ENCODE assay signal across 19 mouse cellular contexts in genomic region chr12:89287037-89287436, GRCm38 (mm10).
DNase-seq lines count a peak whose midpoint lies in the region; ATAC-seq and TF ChIP-seq lines count a peak whose summit lies in the region.
"Had no signal": no experiment of that assay in that cellular context is flagged by ENCODE, and none has a peak within 500 bp of the region (broad histone marks: within the 10 kb centered on the region; RNA-seq: fewer than 3 reads in every experiment).

No protein-coding gene starts in this region.

- H3K36me3 ChIP-seq in embryonic facial prominence, embryonic 11.5 days (replicated peaks; ENCODE audit: control insufficient read depth, insufficient read depth, low read depth, low read length): no peaks in the 10 kb centered on the region
- H3K36me3 ChIP-seq in limb, embryonic 14.5 days (ENCODE audit: control insufficient read depth, insufficient read depth, low read length): no peaks in the 10 kb centered on the region
- H3K36me3 ChIP-seq: midbrain, embryonic 15.5 days had no signal

- ATAC-seq in embryonic facial prominence, embryonic 11.5 days (replicated peaks; ENCODE audit: insufficient number of reproducible peaks, low FRiP score, low TSS enrichment, low read depth): no peak
- ATAC-seq in limb, embryonic 14.5 days (ENCODE audit: low FRiP score, low read depth): no peak; the same call in 1 of the 2 replicates
- ATAC-seq in activated CD4-positive, CD25-positive, alpha-beta regulatory T cell, adult 4 months: no peak
- ATAC-seq in CD4-positive, CD25-positive, alpha-beta regulatory T cell, adult 4 months: no peak
- ATAC-seq: hindbrain, embryonic 16.5 days; liver, postnatal 0 days; midbrain, embryonic 15.5 days had no signal

- peak overlapping the region; percentile 43; the same call in 1 of the 2 replicates for H3K27ac ChIP-seq in layer of hippocampus, adult 2 months
- H3K27ac ChIP-seq in embryonic facial prominence, embryonic 11.5 days (replicated peaks; ENCODE audit: low read depth, low read length): no peak overlapping the region
- H3K27ac ChIP-seq in limb, embryonic 14.5 days (replicated peaks; ENCODE audit: low read depth, low read length): no peak overlapping the region
- H3K27ac ChIP-seq: heart, adult 2 months; midbrain, embryonic 15.5 days had no signal

- 19% methylated on average over 4 of the region's 4 CpGs for WGBS in embryonic facial prominence, embryonic 11.5 days
- WGBS in limb, embryonic 14.5 days: 12% methylated on average over 4 of the region's 4 CpGs

- H3K27me3 ChIP-seq in embryonic facial prominence, embryonic 11.5 days (ENCODE audit: control insufficient read depth, insufficient read depth, low read length): no peaks in the 10 kb centered on the region
- H3K27me3 ChIP-seq in limb, embryonic 14.5 days (ENCODE audit: control insufficient read depth, insufficient read depth, low read length): no peaks in the 10 kb centered on the region
- H3K27me3 ChIP-seq: CH12.LX; midbrain, embryonic 15.5 days had no signal

- H3K4me2 ChIP-seq in embryonic facial prominence, embryonic 11.5 days (ENCODE audit: low read depth, low read length): no peak overlapping the region
- no peak overlapping the region for H3K4me2 ChIP-seq in limb, embryonic 14.5 days (replicated peaks; ENCODE audit: low read depth, low read length, severe bottlenecking)
- H3K4me2 ChIP-seq: midbrain, embryonic 15.5 days had no signal

- no peaks in the 10 kb centered on the region for H3K4me1 ChIP-seq in embryonic facial prominence, embryonic 11.5 days (ENCODE audit: control insufficient read depth, insufficient read depth, low read length)
- H3K4me1 ChIP-seq in limb, embryonic 14.5 days (ENCODE audit: control insufficient read depth, insufficient read depth, low read length): peaks cover 4% of the 10 kb centered on the region; the same call in 1 of the 2 replicates

- intact Hi-C loops in heart, postnatal 36 days (cut with DNase I): no loop called here

- no peak for TF ChIP-seq CTCF in layer of hippocampus, adult 2 months (conservative IDR thresholded peaks at IDR 0.05)

- TF ChIP-seq POLR2A in limb, embryonic 14.5 days (IDR thresholded peaks at IDR 0.05; ENCODE audit: borderline replicate concordance, extremely low read depth, insufficient read depth, insufficient read length): no peak

- no peaks in the 10 kb centered on the region for H3K9me3 ChIP-seq in embryonic facial prominence, embryonic 11.5 days (replicated peaks; ENCODE audit: control insufficient read depth, low read length)
- no peaks in the 10 kb centered on the region for H3K9me3 ChIP-seq in limb, embryonic 14.5 days (ENCODE audit: control insufficient read depth, low read length)
- H3K9me3 ChIP-seq: midbrain, embryonic 15.5 days had no signal

- no peak overlapping the region for H3K4me3 ChIP-seq in layer of hippocampus, adult 2 months
- H3K4me3 ChIP-seq in embryonic facial prominence, embryonic 11.5 days (ENCODE audit: low read depth, low read length): no peak overlapping the region
- H3K4me3 ChIP-seq in limb, embryonic 14.5 days (replicated peaks; ENCODE audit: low read length): no peak overlapping the region
- H3K4me3 ChIP-seq: heart, adult 2 months; midbrain, embryonic 15.5 days; myocyte had no signal

- peak; percentile 2 to 16 for DNase-seq in heart, adult 18-20 months
- no peak for DNase-seq in heart, postnatal 36 days
- DNase-seq in layer of hippocampus, adult 2 months (ENCODE audit: low spot score in 2 of 2): peak in 1 of 2 experiments; percentile 41
- DNase-seq in layer of hippocampus, postnatal 25 days (ENCODE audit: extremely low spot score in 1 of 2, low spot score in 1 of 2): no peak
- DNase-seq in embryonic facial prominence, embryonic 11.5 days (ENCODE audit: low spot score): peak; percentile 77
- DNase-seq in limb, embryonic 14.5 days (ENCODE audit: low spot score): peak; percentile 50
- DNase-seq: cerebellum, adult 9-10 months; heart, adult 2 months; kidney, adult 2 months; kidney, postnatal 10 days; liver, postnatal 0 days; lung, postnatal 10 days; right cerebral cortex, postnatal 25 days had no signal

- no peak overlapping the region for H3K9ac ChIP-seq in embryonic facial prominence, embryonic 11.5 days (replicated peaks; ENCODE audit: low read length)
- no peak overlapping the region for H3K9ac ChIP-seq in limb, embryonic 14.5 days (ENCODE audit: low read depth, low read length, severe bottlenecking)
- H3K9ac ChIP-seq: liver, postnatal 0 days; midbrain, embryonic 15.5 days had no signal

Comparison
In these comparisons a context has a peak if more than half of its experiments do, and no peak if none do; other contexts are left out.
1. DNase-seq: peak in heart, adult 18-20 months (2 of 2), embryonic facial prominence, embryonic 11.5 days (single experiment) and limb, embryonic 14.5 days (single experiment); none in heart, postnatal 36 days (0 of 2) and layer of hippocampus, postnatal 25 days (0 of 2).